Mouse (Mus musculus) bone marrow, adult 2 months (tissue): Measurements from ENCODE around the gene Egfr. TPM values are rescaled to one million over a fixed set of nuclear protein-coding genes. Genes with fewer than 3 reads are reported as not detected.

Experiments used
- H3K27ac ChIP-seq: fragments of 200-500 bp; 2 replicates; pipeline ENCODE4 v1.5.1; 2012; ENCODE audit warnings: low read depth, mild to moderate bottlenecking, control low read depth, inconsistent platforms, low read length; ENCODE audit not compliant: control insufficient read depth, poor library complexity, insufficient read depth
- H3K4me1 ChIP-seq: fragments of 200-500 bp; 2 replicates; pipeline ENCODE4 v1.6.1; 2011; ENCODE audit warnings: low read length; ENCODE audit not compliant: control insufficient read depth, insufficient read depth
- H3K4me3 ChIP-seq: fragments of 200-500 bp; replicated peaks from 2 replicates; pipeline ENCODE3; 2011; ENCODE audit warnings: mild to moderate bottlenecking, low read depth, low read length, control low read depth; ENCODE audit not compliant: control insufficient read depth
- CTCF ChIP-seq: fragments of 200-500 bp; IDR thresholded peaks from 2 replicates; pipeline ENCODE4 v1.5.1; 2011; ENCODE audit warnings: low read length, control low read depth; ENCODE audit not compliant: control insufficient read depth, insufficient read depth
- POLR2A ChIP-seq: fragments of 200-500 bp; IDR thresholded peaks from 2 replicates; pipeline ENCODE4 v1.6.1; 2011; ENCODE audit warnings: low read depth, mild to moderate bottlenecking, control low read depth, low read length, borderline replicate concordance; ENCODE audit not compliant: control insufficient read depth
- WGBS: fragments of 180-500 bp; shearing (Covaris S2); methylation state at CpG from one replicate; pipeline ENCODE4 v1.1.7; 2018; 5-methylcytosine and 5-hydroxymethylcytosine counted together
- polyA plus RNA-seq: library from polyadenylated mRNA; stranded (reverse); fragments of >200 nt; gene quantifications from 2 replicates; pipeline ENCODE4 v1.2.4, GENCODE M21; 2011; ENCODE audit warnings: low replicate concordance; ENCODE audit not compliant: missing spikeins, insufficient read depth, insufficient read length

Egfr gene
- polyA plus RNA-seq, 1 experiment = 1.6 TPM

DNA sequence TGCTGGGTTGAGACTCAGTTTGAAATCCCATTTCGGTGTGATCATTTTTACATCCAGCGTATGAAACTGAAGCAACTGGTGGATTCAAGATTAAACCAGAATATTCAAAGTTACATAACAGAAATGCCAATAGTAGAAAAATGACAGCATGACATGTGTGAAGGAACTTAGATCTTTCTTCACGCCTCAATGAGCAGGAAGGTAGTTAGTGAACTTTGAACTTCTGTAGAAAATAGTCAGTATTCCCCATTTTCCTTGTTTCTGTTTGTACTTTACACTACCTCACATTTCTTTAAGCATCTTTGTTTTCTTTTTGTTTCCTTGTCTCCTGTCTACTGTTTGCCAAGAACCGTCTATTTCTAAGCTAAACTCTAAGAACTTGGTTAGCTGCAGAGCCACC lies 53.9 kb downstream of the Egfr start:
- Histone ChIP-seq H3K27ac (no peak overlapping the region), H3K4me1 (no peaks in the 10 kb centered on the region), H3K4me3 (no peak overlapping the region)
- TF ChIP-seq POLR2A (no peak), CTCF (no peak)
- 78% methylated on average over 4 of the region's 4 CpGs for WGBS

GRCm38 (mm10) chr11:16809161-16809967 lies 57.4 kb downstream of the Egfr start:
- H3K4me3 ChIP-seq = no peak overlapping the region
- no peak overlapping the region for H3K27ac ChIP-seq
- no peaks in the 10 kb centered on the region for H3K4me1 ChIP-seq
- WGBS = 26% methylated on average over 9 of the region's 9 CpGs
- no peak for TF ChIP-seq POLR2A

DNA sequence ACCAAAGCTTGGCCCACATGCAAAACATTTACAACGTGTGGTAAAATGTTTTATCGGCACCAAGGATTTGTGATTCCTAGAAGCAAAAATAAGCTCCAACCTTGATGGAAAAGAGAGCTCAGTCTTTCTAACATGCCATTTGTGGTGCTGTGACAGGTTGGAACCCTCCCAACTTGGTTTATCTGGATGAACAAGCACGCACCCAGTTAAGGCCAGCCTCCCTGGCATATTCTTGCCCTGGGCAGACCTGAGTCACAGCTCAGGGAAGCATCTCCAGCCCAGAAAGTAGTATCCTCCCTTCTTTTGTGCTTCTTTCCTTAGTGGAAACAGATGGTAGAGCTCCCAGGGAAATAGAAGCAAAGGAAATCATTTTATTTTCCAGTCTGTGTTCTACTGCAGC lies 58.1 kb downstream of the Egfr start:
- 70% methylated on average over 3 of the region's 3 CpGs for WGBS

DNA sequence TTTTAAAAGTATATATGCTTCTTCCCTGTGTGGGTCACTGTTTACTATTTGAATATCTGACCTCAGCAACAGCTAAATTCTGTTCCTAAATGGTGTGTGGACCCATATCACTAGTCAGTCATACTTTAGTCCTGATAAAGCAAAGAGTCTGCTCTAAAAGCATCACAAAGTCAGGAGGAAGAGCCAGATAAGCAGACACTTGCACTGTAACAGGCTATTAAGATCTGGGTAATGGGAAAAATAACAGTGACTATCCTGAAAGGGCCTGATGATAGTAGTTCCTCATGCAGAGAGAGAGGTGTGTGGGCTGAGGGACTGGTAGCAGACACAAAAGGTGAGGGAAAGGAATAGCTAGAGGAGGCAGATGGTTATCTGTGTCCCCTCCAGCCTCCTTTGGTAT lies 61.3 kb downstream of the Egfr start:
- Histone ChIP-seq H3K4me3 (no peak overlapping the region), H3K4me1 (no peaks in the 10 kb centered on the region), H3K27ac (no peak overlapping the region)
- TF ChIP-seq CTCF (no peak), POLR2A (no peak)

More for the DNA sequence above, 58.1 kb downstream of the Egfr start:
- Histone ChIP-seq H3K4me3 (no peak overlapping the region), H3K4me1 (no peaks in the 10 kb centered on the region), H3K27ac (no peak overlapping the region)
- TF ChIP-seq POLR2A (no peak), CTCF (no peak)

GRCm38 (mm10) chr11:16816414-16816813 lies 64.4 kb downstream of the Egfr start:
- Histone ChIP-seq H3K4me1 (no peaks in the 10 kb centered on the region), H3K4me3 (no peak overlapping the region), H3K27ac (no peak overlapping the region)
- 94% methylated on average over 9 of the region's 9 CpGs for WGBS
- no peak for TF ChIP-seq CTCF
- TF ChIP-seq POLR2A = no peak

DNA sequence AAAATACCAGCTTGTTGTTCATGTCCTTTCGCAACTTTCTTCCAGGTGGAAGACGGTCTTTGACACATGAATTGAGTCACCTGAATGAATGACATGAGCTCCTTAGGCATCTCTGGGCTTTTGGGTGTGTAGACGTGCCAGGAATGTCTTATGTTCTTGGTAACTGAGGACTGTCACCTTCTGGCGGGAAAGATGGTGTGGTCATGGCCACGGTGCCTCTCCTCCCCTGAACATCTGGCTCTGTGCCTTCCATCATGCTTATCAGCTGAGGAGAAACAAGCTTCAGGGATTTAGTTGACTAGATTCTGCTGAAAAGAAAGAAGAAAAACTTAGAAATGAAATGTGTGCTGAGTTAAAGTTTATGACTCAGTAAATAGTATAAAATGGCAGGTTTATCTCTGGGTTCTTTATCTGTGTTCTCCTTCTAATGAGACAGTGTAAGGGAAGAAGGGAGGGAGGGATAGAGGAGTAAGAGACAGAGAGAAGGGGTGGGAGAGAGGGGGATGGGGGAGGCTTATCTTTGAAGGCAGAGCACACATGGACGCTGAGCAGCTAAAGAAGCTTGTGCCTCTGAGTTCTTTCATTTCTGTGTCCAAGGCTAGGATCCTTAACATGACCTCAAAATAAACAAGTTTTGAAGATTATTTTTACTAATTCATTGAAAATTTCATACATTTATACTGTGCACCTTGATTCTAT lies 65.5 kb downstream of the Egfr start:
- H3K27ac ChIP-seq = no peak overlapping the region
- WGBS = 69% methylated on average over 6 of the region's 6 CpGs
- H3K4me1 ChIP-seq = no peaks in the 10 kb centered on the region
- no peak overlapping the region for H3K4me3 ChIP-seq
- TF ChIP-seq CTCF (no peak), POLR2A (no peak)

GRCm38 (mm10) chr11:16819424-16819823 lies 67.4 kb downstream of the Egfr start:
- Histone ChIP-seq H3K27ac (no peak overlapping the region), H3K4me3 (no peak overlapping the region), H3K4me1 (no peaks in the 10 kb centered on the region)
- WGBS = 84% methylated on average over 1 of the region's 1 CpGs
- no peak for TF ChIP-seq POLR2A
- TF ChIP-seq CTCF = no peak

DNA sequence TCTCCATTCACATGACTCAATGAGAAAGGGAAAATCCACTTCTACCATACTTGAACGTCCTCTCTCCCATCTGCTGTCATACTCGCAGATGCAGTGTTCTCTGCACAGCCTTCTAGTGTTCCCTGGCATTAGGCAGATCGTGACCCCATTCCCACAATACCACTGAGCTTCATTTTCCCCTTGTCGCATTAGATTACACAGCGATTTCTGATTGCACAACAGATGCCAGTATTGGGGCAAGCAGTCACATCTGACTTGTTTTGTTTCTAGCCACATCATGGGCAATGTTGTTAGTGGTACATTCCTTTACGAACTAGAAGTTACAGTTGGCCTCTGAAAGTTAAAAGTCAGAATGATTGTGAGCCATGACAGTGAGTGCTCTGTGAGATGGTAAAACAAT lies 68.1 kb downstream of the Egfr start:
- H3K4me1 ChIP-seq = no peaks in the 10 kb centered on the region
- WGBS = 62% methylated on average over 6 of the region's 6 CpGs
- no peak overlapping the region for H3K27ac ChIP-seq
- TF ChIP-seq POLR2A (no peak), CTCF (no peak)
- no peak overlapping the region for H3K4me3 ChIP-seq
